Mouse (Mus musculus) forebrain, postnatal 0 days (tissue): ENCODE measurements around the gene Map3k11. TPM values are rescaled to one million over a fixed set of nuclear protein-coding genes. Genes with fewer than 3 reads are reported as not detected.

Experiments
- ATAC-seq: fragments of 200-750 bp; cut with Nextera tagmentation; 2 replicates; pipeline ENCODE4 v1.8.0; 2017; ENCODE audit warnings: mild to moderate bottlenecking, moderate library complexity
- DNase-seq: peaks from one replicate; pipeline ENCODE4 v3.0.0-alpha.2; 2015
- H3K27ac ChIP-seq: fragments of 300-500 bp; sonication (generic); 2 replicates; pipeline ENCODE4 v1.5.1; 2014; ENCODE audit warnings: low read depth, mild to moderate bottlenecking, antibody characterized with exemption, low read length, moderate library complexity, mixed read lengths
- H3K27me3 ChIP-seq: fragments of 300-500 bp; sonication (generic); 2 replicates; pipeline ENCODE4 v1.6.1; 2014; ENCODE audit warnings: mild to moderate bottlenecking, low read length, mixed read lengths; ENCODE audit not compliant: insufficient read depth
- H3K36me3 ChIP-seq: fragments of 300-500 bp; sonication (generic); 2 replicates; pipeline ENCODE4 v1.6.1; 2014; ENCODE audit warnings: mild to moderate bottlenecking, moderate library complexity; ENCODE audit not compliant: insufficient read depth
- H3K4me1 ChIP-seq: fragments of 300-500 bp; sonication (generic); 2 replicates; pipeline ENCODE4 v1.6.1; 2014; ENCODE audit warnings: antibody characterized with exemption; ENCODE audit not compliant: insufficient read depth
- H3K4me2 ChIP-seq: fragments of 300-500 bp; sonication (generic); 2 replicates; pipeline ENCODE4 v1.6.1; 2014; ENCODE audit warnings: low read depth, mild to moderate bottlenecking, moderate library complexity
- H3K4me3 ChIP-seq: fragments of 300-500 bp; sonication (generic); 2 replicates; pipeline ENCODE4 v1.5.1; 2014; ENCODE audit warnings: low read depth, low read length, mixed read lengths
- H3K9ac ChIP-seq: fragments of 300-500 bp; sonication (generic); 2 replicates; pipeline ENCODE4 v1.6.1; 2014; ENCODE audit warnings: mild to moderate bottlenecking
- H3K9me3 ChIP-seq: fragments of 300-500 bp; sonication (generic); 2 replicates; pipeline ENCODE4 v1.6.1; 2016; ENCODE audit warnings: low read length
- CTCF ChIP-seq: sonication (generic); IDR thresholded peaks from 2 replicates; pipeline ENCODE4 v1.5.1; 2016; ENCODE audit warnings: antibody characterized with exemption, control low read depth, low read depth
- WGBS: fragments of 180-500 bp; shearing (Covaris S2); extraction: QIAGEN DNeasy Blood & Tissue Kit; methylation state at CpG from one replicate; pipeline ENCODE4 v1.1.7; 2014; 5-methylcytosine and 5-hydroxymethylcytosine counted together
- polyA plus RNA-seq: library from polyadenylated mRNA; unstranded; fragments of >200 nt; fragmentation: Nextera tagmentation; extraction: Ambion mirVana; gene quantifications from 2 replicates; pipeline ENCODE4 v1.2.1, GENCODE M21; 2015
- total RNA-seq: library from RNA; depleted of rRNA; stranded (reverse); fragments of >200 nt; gene quantifications from 2 replicates; pipeline ENCODE4 v1.2.3, GENCODE M21; 2014

Map3k11 gene
- total and polyA plus RNA-seq, 2 experiments from 2014 or later, result 8.7 to 19.7 TPM

DNA sequence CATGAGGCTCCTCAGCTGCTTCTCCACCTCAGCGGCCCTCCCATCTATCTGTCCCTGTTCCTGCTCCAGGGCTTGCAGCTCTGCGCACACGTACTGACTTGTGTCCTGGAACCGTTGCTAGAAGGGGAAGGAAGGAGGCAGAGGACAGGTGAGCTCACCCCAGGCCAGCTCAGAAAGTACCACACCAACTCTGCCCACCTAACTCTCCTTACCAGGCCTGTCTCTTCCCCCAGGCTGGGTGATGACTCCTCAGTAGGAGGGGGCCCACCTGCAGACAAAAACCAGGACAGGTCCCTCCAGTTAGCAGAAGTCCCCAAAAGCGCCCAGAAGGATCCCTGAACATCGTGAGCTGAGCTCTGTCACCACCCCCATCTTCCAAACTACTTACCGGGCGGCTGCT is 22.0 kb downstream of the Map3k11 start:
- H3K4me1 ChIP-seq, result peaks cover 4% of the 10 kb centered on the region; the same call in 1 of the 2 replicates
- no peaks in the 10 kb centered on the region for H3K27me3 ChIP-seq
- ATAC-seq, result no peak
- H3K9me3 ChIP-seq, result no peaks in the 10 kb centered on the region
- no peak overlapping the region for H3K4me3 ChIP-seq
- peaks cover 63% of the 10 kb centered on the region for H3K36me3 ChIP-seq
- no peak for DNase-seq
- H3K4me2 ChIP-seq, result no peak overlapping the region
- no peak overlapping the region for H3K9ac ChIP-seq
- 88% methylated on average over 8 of the region's 8 CpGs for WGBS
- H3K27ac ChIP-seq, result no peak overlapping the region
- no peak for TF ChIP-seq CTCF

DNA sequence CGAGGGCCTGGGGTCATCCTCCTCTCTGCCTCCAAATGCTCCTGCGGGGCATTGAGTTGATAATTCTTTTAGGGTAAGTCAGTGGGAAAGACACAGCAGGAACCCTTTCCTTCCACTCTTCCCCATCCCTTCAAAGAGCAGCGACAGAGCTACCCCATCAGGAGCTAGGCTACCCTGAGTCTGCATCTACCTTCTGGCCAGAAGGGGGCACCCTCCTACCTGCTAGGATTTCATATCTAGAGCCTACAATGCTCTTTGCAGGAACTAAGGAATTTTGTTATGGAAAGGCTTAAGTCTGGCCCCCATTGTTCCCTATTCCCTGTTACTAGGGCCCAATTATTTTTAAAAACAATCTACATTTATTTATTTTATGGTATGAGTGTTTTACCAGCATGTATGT is 22.7 kb downstream of the Map3k11 start:
- DNase-seq (peak; percentile 72), ATAC-seq (0 out of 2 replicates have a peak, but pooled peaks have one; percentile 36)
- peaks cover 60% of the 10 kb centered on the region for H3K36me3 ChIP-seq
- peak; percentile 73 for TF ChIP-seq CTCF
- H3K4me2 ChIP-seq, result no peak overlapping the region
- H3K27me3 ChIP-seq, result no peaks in the 10 kb centered on the region
- WGBS, result 12% methylated on average over 3 of the region's 3 CpGs
- H3K9ac ChIP-seq, result no peak overlapping the region
- H3K4me3 ChIP-seq, result no peak overlapping the region
- H3K9me3 ChIP-seq, result no peaks in the 10 kb centered on the region
- H3K27ac ChIP-seq, result no peak overlapping the region
- peaks cover 4% of the 10 kb centered on the region; the same call in 1 of the 2 replicates for H3K4me1 ChIP-seq

GRCm38 (mm10) chr19:5711907-5712460 is 23.4 kb downstream of the Map3k11 start:
- no peak for TF ChIP-seq CTCF
- Histone ChIP-seq H3K9me3 (no peaks in the 10 kb centered on the region), H3K36me3 (peaks cover 53% of the 10 kb centered on the region), H3K27ac (no peak overlapping the region), H3K4me1 (peaks cover 9% of the 10 kb centered on the region), H3K9ac (no peak overlapping the region), H3K4me3 (no peak overlapping the region), H3K4me2 (no peak overlapping the region), H3K27me3 (no peaks in the 10 kb centered on the region)
- ATAC-seq (no peak), DNase-seq (no peak)
- WGBS, result 92% methylated on average over 14 of the region's 14 CpGs

DNA sequence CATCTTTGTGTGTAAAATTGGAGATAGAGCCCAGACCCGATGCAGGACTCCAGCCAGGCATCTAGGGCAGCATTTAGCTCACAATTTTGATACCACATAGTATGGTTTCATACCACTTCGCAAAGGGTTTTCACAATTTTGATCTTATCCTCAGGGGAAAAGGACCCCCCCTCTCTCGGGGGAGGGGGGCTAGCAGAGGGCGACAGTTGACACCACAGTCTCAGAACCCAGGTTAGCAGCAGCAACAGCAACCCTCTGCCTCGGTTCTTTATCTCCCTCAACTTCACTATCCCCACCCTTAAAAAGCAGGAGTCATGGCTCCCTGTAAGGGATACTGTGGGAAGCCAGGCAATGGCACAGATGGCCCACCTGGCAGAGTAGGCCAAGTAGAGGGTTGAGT is 24.7 kb downstream of the Map3k11 start:
- Histone ChIP-seq H3K9ac (no peak overlapping the region), H3K36me3 (peaks cover 47% of the 10 kb centered on the region), H3K4me2 (peak overlapping the region; percentile 57; the same call in 1 of the 2 replicates), H3K27me3 (no peaks in the 10 kb centered on the region), H3K9me3 (no peaks in the 10 kb centered on the region), H3K4me3 (no peak overlapping the region), H3K27ac (no peak overlapping the region), H3K4me1 (peaks cover 9% of the 10 kb centered on the region)
- DNase-seq (no peak), ATAC-seq (no peak)
- WGBS, result 81% methylated on average over 5 of the region's 5 CpGs
- TF ChIP-seq CTCF, result no peak

DNA sequence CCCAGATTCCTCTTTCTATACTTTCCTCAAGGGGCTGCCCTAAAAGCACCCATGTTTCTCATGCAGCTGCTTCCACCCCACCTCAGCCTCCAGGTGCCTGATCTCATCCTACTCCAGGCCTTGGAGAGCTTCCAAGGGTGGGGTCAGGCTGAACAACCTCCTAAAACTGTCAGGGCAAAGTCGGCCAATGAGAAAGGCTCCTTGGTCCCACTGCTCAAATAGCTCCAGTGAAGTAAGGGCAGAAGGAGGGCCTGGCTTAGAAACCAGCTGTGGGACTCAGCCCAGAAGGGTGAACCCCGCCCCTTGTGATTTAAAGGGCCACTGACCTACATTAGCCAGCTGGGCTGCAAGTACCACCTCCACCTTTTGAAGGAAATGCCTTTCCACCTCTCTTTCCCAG is 25.2 kb downstream of the Map3k11 start:
- 17% methylated on average over 2 of the region's 2 CpGs for WGBS
- Histone ChIP-seq H3K9ac (no peak overlapping the region), H3K27ac (no peak overlapping the region), H3K36me3 (peaks cover 46% of the 10 kb centered on the region), H3K4me1 (peaks cover 9% of the 10 kb centered on the region), H3K9me3 (no peaks in the 10 kb centered on the region), H3K4me2 (peak overlapping the region; percentile 57), H3K27me3 (no peaks in the 10 kb centered on the region), H3K4me3 (no peak overlapping the region)
- ATAC-seq, result no peak
- DNase-seq, result no peak
- no peak for TF ChIP-seq CTCF

DNA sequence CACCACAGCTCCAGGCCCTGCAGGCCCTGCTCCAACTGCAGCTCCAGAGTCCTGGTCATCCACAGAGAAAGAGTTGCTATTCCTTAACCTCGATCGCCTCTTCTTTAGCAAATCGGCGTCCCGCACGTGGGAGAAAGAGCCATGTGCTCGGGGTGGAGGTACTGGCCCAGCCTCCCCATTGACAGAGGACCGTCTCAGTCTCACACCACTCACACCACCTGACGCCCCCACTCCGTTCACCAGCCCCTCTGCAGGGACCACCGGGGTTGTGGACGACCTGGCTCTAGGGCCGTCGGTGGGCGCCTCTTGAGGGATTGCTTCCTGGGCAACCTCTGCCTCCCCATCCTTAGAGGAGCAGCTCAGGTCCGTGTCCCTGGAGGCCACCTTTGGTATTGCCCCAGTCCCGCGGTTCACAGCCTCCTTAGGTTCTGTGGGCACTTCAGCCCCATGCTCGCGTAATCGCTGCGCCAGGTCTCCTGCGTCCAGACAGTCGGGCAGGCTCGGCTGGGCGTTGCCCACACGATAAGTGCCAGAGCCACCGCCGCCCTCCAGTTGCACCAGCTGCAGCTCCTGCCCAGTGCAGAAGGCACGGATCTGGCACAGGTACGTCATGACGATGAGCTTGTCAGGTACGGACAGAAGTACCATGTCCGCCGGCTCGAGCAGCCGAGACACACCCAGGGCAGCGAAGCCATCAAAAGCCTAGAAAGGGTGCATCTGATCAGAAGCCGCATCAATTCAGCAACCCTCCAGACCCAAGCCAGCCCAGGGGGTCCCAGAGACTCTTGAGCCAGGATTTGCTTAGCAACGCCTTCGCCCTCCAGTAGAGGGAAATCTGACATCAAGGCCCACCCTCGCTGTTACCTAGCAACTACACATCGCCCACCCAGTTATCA is 27.5 kb downstream of the Map3k11 start:
- DNase-seq (peak; percentile 75), ATAC-seq (peak; percentile 92)
- Histone ChIP-seq H3K27me3 (no peaks in the 10 kb centered on the region), H3K4me3 (peak overlapping the region; percentile 40), H3K36me3 (peaks cover 47% of the 10 kb centered on the region), H3K9me3 (no peaks in the 10 kb centered on the region), H3K4me1 (peaks cover 9% of the 10 kb centered on the region), H3K4me2 (peak overlapping the region; percentile 57), H3K27ac (peak overlapping the region; percentile 67), H3K9ac (peak overlapping the region; percentile 61)
- peak; percentile 59 for TF ChIP-seq CTCF
- 19% methylated on average over 43 of the region's 43 CpGs for WGBS

- TF ChIP-seq CTCF, result no peak
- no peak overlapping the region for H3K9ac ChIP-seq
- H3K36me3 ChIP-seq, result peaks cover 47% of the 10 kb centered on the region
- WGBS, result 50% methylated on average over 10 of the region's 10 CpGs
- ATAC-seq (no peak), DNase-seq (no peak)
- no peaks in the 10 kb centered on the region for H3K27me3 ChIP-seq
- H3K9me3 ChIP-seq, result no peaks in the 10 kb centered on the region
- H3K4me1 ChIP-seq, result peaks cover 9% of the 10 kb centered on the region
- peak overlapping the region; percentile 57; the same call in 1 of the 2 replicates for H3K4me2 ChIP-seq
- no peak overlapping the region for H3K4me3 ChIP-seq
- H3K27ac ChIP-seq, result peak overlapping the region; percentile 45; the same call in 1 of the 2 replicates
Measured at GRCm38 (mm10) chr19:5716955-5717354, 28.4 kb downstream of the Map3k11 start.
